Mouse (Mus musculus): ENCODE data around the gene Tjap1.

GRCm38 (mm10) chr17:46272675-46273074 is 10.2 kb downstream of the Tjap1 start:
- TF ChIP-seq GATA1 (IDR thresholded peaks at IDR 0.05; ENCODE audit: low read length), result no peak
- TF ChIP-seq TAL1 (IDR thresholded peaks at IDR 0.05; ENCODE audit: low read length), result no peak
